Mouse (Mus musculus) left cerebral cortex, postnatal 25 days (tissue): Measurements from ENCODE around the gene Pitpnm3. TPM values are rescaled to one million over a fixed set of nuclear protein-coding genes. Genes with fewer than 3 reads are reported as not detected.

ENCODE experiments used
- total RNA-seq, 2 experiments: library from RNA; stranded (reverse); gene quantifications; 2 replicates each; pipeline ENCODE4 v1.2.3; 2021

Gene Pitpnm3
- total RNA-seq, 2 experiments from 2014 or later = 72.4 to 78.6 TPM

Other genes with a start within 250 kb of the Pitpnm3 start
- under 1 TPM in 1 of 2 experiments, not detected in 1; 0.14 TPM for gene Aipl1, start 98.3 kb downstream of the Pitpnm3 start, total RNA-seq
- gene Pimreg, start 93.7 kb downstream of the Pitpnm3 start, total RNA-seq = under 1 TPM; 0.25 to 0.53 TPM
- 10 to 100 TPM; 11.9 to 13.5 TPM for gene Gm43951, start 71.1 kb upstream of the Pitpnm3 start, total RNA-seq
- gene 4933427D14Rik, start 71.7 kb upstream of the Pitpnm3 start, total RNA-seq = 10 to 100 TPM; 29.7 to 30.1 TPM
- gene Txndc17, start 71.8 kb upstream of the Pitpnm3 start, total RNA-seq = 10 to 100 TPM; 30.6 to 32.3 TPM
- 10 to 100 TPM; 12.1 to 15.9 TPM for gene Med31, start 79.8 kb upstream of the Pitpnm3 start, total RNA-seq
- gene Slc13a5, start 131.4 kb upstream of the Pitpnm3 start, total RNA-seq = 10 to 100 TPM; 18.0 to 19.6 TPM
- gene Xaf1, start 165.9 kb upstream of the Pitpnm3 start, total RNA-seq = 1 to 10 TPM; 3.9 TPM
- gene Fbxo39, start 178.7 kb upstream of the Pitpnm3 start, total RNA-seq = not detected
- 1 to 10 TPM; 2.1 to 2.6 TPM for gene Tekt1, start 226.7 kb upstream of the Pitpnm3 start, total RNA-seq